ENCODE assay signal across 8 mouse cellular contexts in genomic region chr10:122895121-122895770, GRCm38 (mm10).
A peak's percentile ranks its signal among the peaks of the same experiment; 100 is the strongest.
DNase-seq lines count a peak whose midpoint lies in the region; ATAC-seq and TF ChIP-seq lines count a peak whose summit lies in the region.

No protein-coding gene starts in this region.

- DNase-seq in left cerebral cortex, adult 2 months (ENCODE audit: extremely low spot score in 1 of 2, low spot score in 2 of 2) = no peak
- DNase-seq in left cerebral cortex, adult 18-20 months (ENCODE audit: low spot score in 2 of 2) = no peak
- DNase-seq in heart, postnatal 4 days = peak; percentile 80
- peak; percentile 65 for DNase-seq in naive thymus-derived CD4-positive, alpha-beta T cell, adult 2 months (ENCODE audit: low read depth)
- DNase-seq in ovary, adult 18-20 months (ENCODE audit: low spot score) = no peak

- ATAC-seq in embryonic facial prominence, embryonic 15.5 days (ENCODE audit: insufficient number of reproducible peaks, low FRiP score, low TSS enrichment, low read depth) = peak; percentile 25; the same call in 1 of the 2 replicates
- ATAC-seq in limb, embryonic 15.5 days (ENCODE audit: insufficient number of reproducible peaks, low FRiP score, low TSS enrichment, low read depth) = no peak; the same call in 1 of the 2 replicates

- H3K4me3 ChIP-seq in left cerebral cortex, adult 2 months = no peak overlapping the region
- H3K4me3 ChIP-seq in bone marrow, adult 2 months (replicated peaks; ENCODE audit: control insufficient read depth, low read depth, low read length) = no peak overlapping the region
- no peak overlapping the region for H3K4me3 ChIP-seq in embryonic facial prominence, embryonic 15.5 days (replicated peaks)
- no peak overlapping the region; the same call in 1 of the 2 replicates for H3K4me3 ChIP-seq in limb, embryonic 15.5 days

- intact Hi-C loops in left cerebral cortex, adult 2 months (cut with DNase I) = no loop called here

- TF ChIP-seq POLR2A in bone marrow, adult 2 months (IDR thresholded peaks at IDR 0.05; ENCODE audit: borderline replicate concordance, control insufficient read depth, low read depth, low read length) = no peak

- peak overlapping the region; percentile 4; the same call in 1 of the 2 replicates for H3K27ac ChIP-seq in left cerebral cortex, adult 2 months
- no peak overlapping the region for H3K27ac ChIP-seq in bone marrow, adult 2 months (ENCODE audit: control insufficient read depth, insufficient read depth, low read depth, low read length, poor library complexity)
- H3K27ac ChIP-seq in embryonic facial prominence, embryonic 15.5 days (replicated peaks) = peak overlapping the region; percentile 87
- peak overlapping the region; percentile 93 for H3K27ac ChIP-seq in limb, embryonic 15.5 days

- no peak overlapping the region for H3K4me2 ChIP-seq in embryonic facial prominence, embryonic 15.5 days (replicated peaks)
- H3K4me2 ChIP-seq in limb, embryonic 15.5 days = no peak overlapping the region

- H3K9ac ChIP-seq in embryonic facial prominence, embryonic 15.5 days = no peak overlapping the region
- H3K9ac ChIP-seq in limb, embryonic 15.5 days = no peak overlapping the region

- H3K9me3 ChIP-seq in embryonic facial prominence, embryonic 15.5 days (replicated peaks) = no peaks in the 10 kb centered on the region
- H3K9me3 ChIP-seq in limb, embryonic 15.5 days = no peaks in the 10 kb centered on the region

- peak; percentile 54 for TF ChIP-seq CTCF in left cerebral cortex, adult 2 months (IDR thresholded peaks at IDR 0.05)
- TF ChIP-seq CTCF in bone marrow, adult 2 months (IDR thresholded peaks at IDR 0.05; ENCODE audit: control insufficient read depth, insufficient read depth, low read length) = peak; percentile 52

- H3K36me3 ChIP-seq in embryonic facial prominence, embryonic 15.5 days = no peaks in the 10 kb centered on the region
- H3K36me3 ChIP-seq in limb, embryonic 15.5 days = no peaks in the 10 kb centered on the region

- no peaks in the 10 kb centered on the region for H3K4me1 ChIP-seq in bone marrow, adult 2 months (ENCODE audit: control insufficient read depth, insufficient read depth, low read length)
- H3K4me1 ChIP-seq in embryonic facial prominence, embryonic 15.5 days = peaks cover 37% of the 10 kb centered on the region
- peaks cover 40% of the 10 kb centered on the region for H3K4me1 ChIP-seq in limb, embryonic 15.5 days

- H3K27me3 ChIP-seq in embryonic facial prominence, embryonic 15.5 days = no peaks in the 10 kb centered on the region
- H3K27me3 ChIP-seq in limb, embryonic 15.5 days = no peaks in the 10 kb centered on the region

- 70% methylated on average over 12 of the region's 12 CpGs for WGBS in bone marrow, adult 2 months
- 62% methylated on average over 12 of the region's 12 CpGs for WGBS in embryonic facial prominence, embryonic 15.5 days
- 71% methylated on average over 12 of the region's 12 CpGs for WGBS in limb, embryonic 15.5 days

Comparison
In these comparisons a context has a peak if more than half of its experiments do, and no peak if none do; other contexts are left out.
1. DNase-seq: peak in heart, postnatal 4 days (single experiment) and naive thymus-derived CD4-positive, alpha-beta T cell, adult 2 months (single experiment); none in left cerebral cortex, adult 2 months (0 of 2), left cerebral cortex, adult 18-20 months (0 of 2) and ovary, adult 18-20 months (single experiment).